Mouse (Mus musculus) retina, adult 2 months (tissue): ENCODE results near the gene Gm17268.
A peak's percentile ranks its signal among the peaks of the same experiment; 100 is the strongest.

Experiments
- DNase-seq: peaks from one replicate; pipeline ENCODE4 v3.0.0-alpha.2; 2012; ENCODE audit warnings: low read depth, low spot score

Gm17268 gene

DNA sequence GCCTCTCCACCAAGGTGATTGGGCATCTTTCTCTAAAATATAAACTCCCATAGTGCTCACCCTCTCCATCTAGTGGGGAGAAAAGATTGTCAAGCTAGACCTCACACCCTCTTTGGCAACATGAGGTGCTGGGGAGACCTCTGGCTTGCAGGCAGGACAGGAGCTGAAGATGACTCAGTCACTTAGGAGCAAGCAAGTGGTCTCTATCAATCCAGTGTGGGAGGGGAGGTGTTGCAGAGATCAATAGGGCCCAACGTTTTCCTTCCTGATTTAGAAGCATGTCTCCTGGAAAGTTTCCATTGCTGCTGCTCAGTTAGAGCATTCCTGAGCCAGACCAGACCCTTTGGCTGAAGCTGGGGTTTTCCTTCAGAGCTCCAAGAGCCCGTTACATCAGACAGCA lies at the start of gene Gm17268:
Gm17268 (minus strand) TSS at position 28 of the 400 bp plus-strand sequence.
- DNase-seq, result no peak

DNA sequence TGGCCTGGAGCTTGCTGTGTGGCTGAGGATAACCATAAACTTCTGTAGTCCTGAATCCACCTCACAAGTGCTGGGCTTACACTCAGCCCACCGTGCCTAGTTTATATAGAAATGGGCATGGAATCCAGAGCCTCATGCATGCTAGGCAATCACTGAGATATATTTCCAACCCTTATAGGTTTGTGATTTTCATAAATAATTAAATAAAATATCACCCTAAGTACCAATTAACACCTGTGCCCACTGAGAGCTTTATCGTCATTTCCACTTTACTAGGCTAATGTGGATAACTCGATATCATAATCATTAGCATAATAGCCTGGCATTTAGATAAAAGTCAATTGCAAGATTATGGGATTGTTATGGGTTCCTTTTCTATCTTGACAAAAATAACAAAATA lies 46.0 kb upstream of the Gm17268 start:
- DNase-seq, result no peak

GRCm38 (mm10) chr11:82080865-82081264 lies 42.5 kb upstream of the Gm17268 start:
- DNase-seq, result no peak

DNA sequence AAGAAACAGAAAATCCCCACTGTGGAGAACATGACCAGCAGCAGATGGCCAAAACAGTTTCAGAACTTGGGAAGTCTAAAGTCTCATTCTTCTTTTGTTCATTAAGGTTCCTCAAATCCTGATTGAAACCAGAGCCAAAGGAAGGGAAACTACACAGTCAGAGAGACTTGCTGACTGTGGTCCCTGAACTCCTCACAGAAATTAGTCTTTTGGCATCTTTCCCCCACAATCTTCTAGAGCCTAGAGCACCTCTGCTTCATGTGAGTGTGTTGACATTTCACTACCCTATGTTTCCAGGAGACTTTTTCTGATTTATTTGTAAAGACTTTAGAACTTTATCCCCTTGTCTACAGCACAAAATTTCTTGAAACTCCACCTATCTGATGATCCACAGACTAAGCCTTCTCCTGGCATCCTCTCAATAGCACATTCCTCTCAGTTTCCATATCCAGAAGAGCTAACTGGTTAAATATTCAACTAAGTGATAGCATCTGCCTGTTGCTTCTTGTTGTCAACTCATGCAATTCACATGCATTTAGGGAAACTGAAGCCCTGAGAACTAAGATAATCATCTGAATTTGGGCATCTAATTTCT lies 39.9 kb upstream of the Gm17268 start:
- no peak for DNase-seq

DNA sequence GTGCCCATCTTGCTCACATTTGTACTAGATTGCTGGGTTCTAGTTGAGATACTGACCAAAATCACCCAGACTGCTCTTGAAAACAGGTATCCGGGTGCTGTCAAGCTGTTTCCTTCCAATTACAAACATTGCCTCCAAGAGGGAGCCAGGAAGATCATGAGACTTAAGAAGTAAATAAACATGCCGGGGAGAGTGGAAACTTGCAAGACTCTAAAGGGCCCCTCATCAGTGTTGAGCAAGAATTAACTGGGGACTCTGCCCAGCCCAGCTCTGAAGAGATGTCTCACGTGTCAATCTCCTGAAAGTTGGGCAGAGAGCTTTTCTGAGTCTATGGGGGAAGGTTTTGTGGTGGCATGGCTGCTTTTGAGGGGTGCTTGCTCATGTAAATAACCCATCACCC lies 38.7 kb upstream of the Gm17268 start:
- DNase-seq, result no peak

DNA sequence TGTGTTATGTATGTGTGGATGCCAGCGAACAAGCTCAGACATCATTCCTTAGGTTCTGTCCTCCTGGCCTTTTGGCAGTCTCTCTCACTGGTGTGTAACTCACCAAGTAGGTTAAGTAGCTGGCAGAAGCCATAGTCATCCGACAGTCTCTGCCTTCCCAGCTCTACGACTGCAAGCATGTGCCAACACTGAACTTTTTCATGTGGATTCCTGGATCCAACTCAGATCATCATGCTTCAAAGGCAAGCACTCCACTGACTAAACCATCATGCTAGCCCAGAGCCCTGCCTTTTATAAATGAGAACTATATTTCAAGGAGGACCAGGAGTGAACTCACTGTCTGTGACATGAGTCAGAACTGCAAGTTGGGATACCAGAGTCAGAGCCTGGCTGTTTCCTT lies 35.3 kb upstream of the Gm17268 start:
- no peak for DNase-seq

- DNase-seq, result no peak
Observed at GRCm38 (mm10) chr11:82072984-82073383, 34.6 kb upstream of the Gm17268 start.

DNA sequence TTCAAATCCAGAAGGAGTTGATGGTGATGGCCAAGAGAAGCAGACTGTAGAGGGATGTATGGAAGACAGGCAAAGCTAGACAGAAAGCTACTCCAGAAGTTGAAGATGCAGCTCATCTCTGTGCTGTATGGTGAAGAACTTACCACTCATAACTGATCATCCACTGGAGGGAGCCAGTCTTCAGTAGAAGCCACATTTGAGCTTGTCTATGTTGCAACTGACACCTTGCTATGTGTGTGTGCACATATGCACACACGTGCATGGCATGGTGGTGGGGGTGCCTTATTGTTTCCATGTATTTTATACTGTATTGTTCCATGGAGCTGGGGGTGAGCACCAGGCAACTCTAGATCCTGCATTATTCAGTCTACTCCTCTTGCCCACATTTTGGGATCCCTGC lies 34.0 kb upstream of the Gm17268 start:
- no peak for DNase-seq

DNA sequence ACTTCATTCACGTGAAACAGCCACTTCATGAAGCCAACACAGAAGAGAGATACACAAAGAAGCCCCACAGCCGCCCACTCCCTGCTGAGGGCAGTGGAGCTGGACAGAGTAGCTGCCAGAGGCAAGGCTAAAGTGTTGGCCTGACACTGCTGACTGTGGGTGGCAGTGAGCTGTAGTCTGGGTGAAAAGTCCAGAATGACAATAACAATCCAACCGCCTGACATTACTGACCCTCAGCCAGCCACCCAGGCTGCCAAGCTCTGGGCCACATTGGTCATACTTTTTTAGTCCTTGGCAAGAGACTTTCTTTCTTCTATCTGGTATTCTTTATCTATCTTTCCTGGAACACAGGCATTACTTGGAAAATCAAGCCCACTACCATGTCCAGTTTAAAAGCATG lies 32.7 kb upstream of the Gm17268 start:
- no peak for DNase-seq

GRCm38 (mm10) chr11:82066953-82067571 lies 28.7 kb upstream of the Gm17268 start:
- no peak for DNase-seq

DNA sequence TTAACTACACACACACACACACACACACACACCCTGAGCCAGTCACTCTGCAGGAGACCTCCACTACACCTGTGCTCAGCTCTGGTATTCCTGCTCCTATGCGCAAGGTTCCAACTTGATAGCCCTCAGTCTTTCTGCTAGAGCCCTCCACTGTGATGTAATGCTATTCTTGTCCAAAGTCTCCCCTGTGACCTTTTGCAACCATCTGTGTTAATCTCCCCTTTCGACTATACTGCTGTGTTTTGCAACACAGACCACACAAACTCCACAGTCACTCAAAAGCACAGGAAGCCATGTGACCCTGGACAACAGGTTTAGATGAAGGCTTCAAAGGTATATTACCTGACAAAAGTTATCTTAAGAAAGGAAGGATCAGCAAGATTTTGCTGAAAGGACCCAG lies 25.1 kb upstream of the Gm17268 start:
- no peak for DNase-seq

- DNase-seq, result no peak
Observed at GRCm38 (mm10) chr11:82062226-82062625, 23.9 kb upstream of the Gm17268 start.

DNA sequence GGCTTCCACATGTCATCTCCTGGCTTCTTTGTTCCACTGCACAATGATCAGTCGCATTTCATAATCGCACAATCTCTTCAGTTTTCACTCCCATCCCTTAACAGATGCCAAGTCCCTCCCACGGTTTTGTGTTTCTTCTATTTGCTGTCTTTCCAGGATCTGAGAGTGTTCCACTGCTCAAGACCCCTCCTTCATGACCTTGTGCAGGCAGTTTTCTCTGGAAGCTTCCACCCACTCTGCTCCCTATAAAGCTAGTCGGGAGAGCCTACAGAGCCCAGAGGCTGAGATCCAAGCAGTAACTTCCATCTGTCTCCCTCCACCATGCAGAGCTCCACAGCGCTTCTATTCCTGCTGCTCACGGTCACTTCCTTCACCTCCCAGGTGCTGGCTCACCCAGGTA lies 19.3 kb upstream of the Gm17268 start, which contains the start of gene Ccl11:
Ccl11 (plus strand) TSS at position 178 of the 400 bp plus-strand sequence.
- DNase-seq, result no peak

- no peak for DNase-seq
Observed at GRCm38 (mm10) chr11:82053849-82054248, 15.5 kb upstream of the Gm17268 start.

GRCm38 (mm10) chr11:82047746-82048415 lies 9.5 kb upstream of the Gm17268 start:
- peak; percentile 23 for DNase-seq

GRCm38 (mm10) chr11:82045471-82045870 lies 7.1 kb upstream of the Gm17268 start, which contains the start of gene Ccl7:
Ccl7 (plus strand) TSS chr11:82045712.
- DNase-seq, result no peak

GRCm38 (mm10) chr11:82041671-82042080 lies 3.3 kb upstream of the Gm17268 start:
- DNase-seq, result no peak

- no peak for DNase-seq
Observed at GRCm38 (mm10) chr11:82039132-82039660, 834 bp upstream of the Gm17268 start.

DNA sequence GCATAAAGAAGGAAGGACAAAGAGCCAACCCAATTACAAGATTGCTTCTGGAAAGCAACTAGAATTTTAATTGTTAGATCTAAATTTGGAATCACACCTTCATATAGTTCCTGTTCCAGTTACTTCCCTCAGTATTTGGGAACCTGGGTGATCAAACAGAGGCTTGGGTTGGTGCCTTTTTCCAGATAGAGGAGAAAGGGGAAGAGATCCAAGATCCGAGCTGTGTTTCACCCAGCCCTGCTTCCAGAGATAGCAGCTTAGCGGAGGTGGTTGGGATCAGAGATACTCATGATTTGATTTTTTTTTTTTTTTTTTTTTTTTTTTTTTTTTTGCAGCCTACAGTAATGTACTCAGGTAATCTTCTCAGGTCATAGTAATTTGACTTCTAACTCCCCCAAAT lies 2.5 kb downstream of the Gm17268 start:
- DNase-seq, result no peak

DNA sequence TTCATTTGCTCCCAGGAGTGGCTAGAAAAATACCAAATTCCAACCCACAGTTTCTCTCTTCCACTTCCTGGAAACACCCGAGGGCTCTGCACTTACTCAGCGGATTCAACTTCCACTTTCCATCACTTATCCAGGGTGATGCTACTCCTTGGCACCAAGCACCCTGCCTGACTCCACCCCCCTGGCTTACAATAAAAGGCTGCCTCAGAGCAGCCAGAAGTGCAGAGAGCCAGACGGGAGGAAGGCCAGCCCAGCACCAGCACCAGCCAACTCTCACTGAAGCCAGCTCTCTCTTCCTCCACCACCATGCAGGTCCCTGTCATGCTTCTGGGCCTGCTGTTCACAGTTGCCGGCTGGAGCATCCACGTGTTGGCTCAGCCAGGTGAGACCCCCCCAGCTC lies 3.0 kb downstream of the Gm17268 start, which contains the start of gene Ccl2:
Ccl2 (plus strand) TSS at position 216 of the 400 bp plus-strand sequence.
- no peak for DNase-seq

DNA sequence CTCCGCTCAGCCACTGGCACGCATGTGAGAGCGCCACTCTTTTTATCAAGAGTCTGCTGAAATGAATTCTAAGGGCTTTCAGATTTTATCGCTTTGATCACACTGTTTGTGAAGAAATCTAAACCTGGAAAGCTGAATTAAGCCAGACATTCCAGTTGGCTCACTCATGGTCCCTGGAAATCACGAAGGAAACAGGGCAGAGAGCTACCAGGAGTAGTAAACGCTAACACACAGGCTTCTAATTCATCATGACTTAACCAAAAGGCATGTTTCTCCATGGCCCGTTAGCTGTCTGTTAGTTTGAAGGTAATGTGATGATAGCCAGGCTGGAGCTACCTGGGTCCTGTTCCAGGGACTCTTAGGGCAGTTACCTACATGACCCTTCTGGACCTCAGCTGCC lies 3.9 kb downstream of the Gm17268 start:
- no peak for DNase-seq

GRCm38 (mm10) chr11:82032678-82033344 lies 5.6 kb downstream of the Gm17268 start:
- DNase-seq, result no peak
